ENCODE assay signal across 8 mouse cellular contexts in the genomic region with DNA sequence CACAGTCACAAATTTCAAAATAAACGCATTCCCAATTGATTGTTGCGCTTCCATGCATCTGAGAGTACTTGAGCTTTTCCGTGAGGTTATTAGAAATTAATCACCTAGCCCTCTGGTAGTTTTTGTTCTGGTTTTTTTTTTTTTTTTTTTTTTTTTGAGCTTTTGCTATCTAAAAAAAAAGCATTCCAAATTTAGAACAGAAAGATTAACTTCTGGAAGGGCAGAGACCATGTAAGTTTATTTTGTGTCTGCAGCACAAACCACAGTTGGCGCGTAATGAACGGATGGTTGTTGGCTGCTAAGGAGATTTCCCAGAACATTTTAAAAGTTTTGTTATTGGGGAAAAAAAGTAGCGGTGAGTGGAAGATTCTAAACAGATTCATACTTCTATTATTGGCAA. TPM values are rescaled to one million over a fixed set of nuclear protein-coding genes. Genes with fewer than 3 reads are reported as not detected.
DNase-seq lines count a peak whose midpoint lies in the region; ATAC-seq and TF ChIP-seq lines count a peak whose summit lies in the region.

No protein-coding gene starts in this region.

- H3K36me3 ChIP-seq in heart, adult 2 months (ENCODE audit: control insufficient read depth, insufficient read depth, low read length) = peaks cover 5% of the 10 kb centered on the region; the same call in 1 of the 2 replicates
- H3K36me3 ChIP-seq in C2C12 (ENCODE audit: control insufficient read depth, insufficient read depth) = peaks cover 6% of the 10 kb centered on the region
- no peaks in the 10 kb centered on the region for H3K36me3 ChIP-seq in forebrain, embryonic 11.5 days (ENCODE audit: control insufficient read depth, insufficient read depth, low read length)
- no peaks in the 10 kb centered on the region for H3K36me3 ChIP-seq in liver, embryonic 12.5 days

- H3K4me1 ChIP-seq in heart, adult 2 months (ENCODE audit: control insufficient read depth, insufficient read depth, low read length) = peaks cover 3% of the 10 kb centered on the region
- H3K4me1 ChIP-seq in forebrain, embryonic 11.5 days (replicated peaks; ENCODE audit: control insufficient read depth, insufficient read depth, low read length) = 0 out of 2 replicates have a peak, but pooled peaks cover 2% of the 10 kb centered on the region
- H3K4me1 ChIP-seq in liver, embryonic 12.5 days = peaks cover 12% of the 10 kb centered on the region

- no peaks in the 10 kb centered on the region for H3K27me3 ChIP-seq in heart, adult 2 months (ENCODE audit: control insufficient read depth, insufficient read depth, low read length)
- H3K27me3 ChIP-seq in C2C12 (ENCODE audit: control insufficient read depth, insufficient read depth, insufficient read length) = no peaks in the 10 kb centered on the region
- no peaks in the 10 kb centered on the region for H3K27me3 ChIP-seq in forebrain, embryonic 11.5 days (ENCODE audit: control insufficient read depth, insufficient read depth, low read length)
- H3K27me3 ChIP-seq in liver, embryonic 12.5 days (replicated peaks) = no peaks in the 10 kb centered on the region

- peaks cover 7% of the 10 kb centered on the region for H3K79me3 ChIP-seq in C2C12 (ENCODE audit: low read depth)

- peak overlapping the region; percentile 92 for H3K9ac ChIP-seq in heart, adult 2 months (ENCODE audit: low read depth, low read length)
- H3K9ac ChIP-seq in forebrain, embryonic 11.5 days (ENCODE audit: low read length) = peak overlapping the region; percentile 91
- H3K9ac ChIP-seq in liver, embryonic 12.5 days = peak overlapping the region; percentile 79

- H3K4me2 ChIP-seq in forebrain, embryonic 11.5 days (ENCODE audit: low read depth, low read length, severe bottlenecking) = peak overlapping the region; percentile 79
- peak overlapping the region; percentile 89 for H3K4me2 ChIP-seq in liver, embryonic 12.5 days

- DNase-seq in heart, adult 2 months = no peak
- DNase-seq in heart, adult 8-10 months (ENCODE audit: low spot score) = no peak
- DNase-seq in forebrain, embryonic 11.5 days (ENCODE audit: low spot score) = no peak
- DNase-seq in cerebellum, postnatal 10 days = no peak
- no peak for DNase-seq in thymus, postnatal 36 days

- TF ChIP-seq CTCF in heart, adult 2 months (IDR thresholded peaks at IDR 0.05) = no peak
- TF ChIP-seq CTCF in C2C12 (IDR thresholded peaks at IDR 0.05; ENCODE audit: control insufficient read depth, insufficient read depth, insufficient read length) = no peak

- no peak for TF ChIP-seq POLR2A in heart, adult 2 months (IDR thresholded peaks at IDR 0.05; ENCODE audit: insufficient read depth, low read depth, low read length)

- peak overlapping the region; percentile 99 for H3K27ac ChIP-seq in heart, adult 2 months
- H3K27ac ChIP-seq in forebrain, embryonic 11.5 days (ENCODE audit: low read depth, low read length) = no peak overlapping the region
- H3K27ac ChIP-seq in liver, embryonic 12.5 days = peak overlapping the region; percentile 69; the same call in 1 of the 2 replicates

- peak overlapping the region; percentile 67 for H3ac ChIP-seq in C2C12 (ENCODE audit: control insufficient read depth, insufficient read length, low read depth)

- no peaks in the 10 kb centered on the region for H3K9me3 ChIP-seq in forebrain, embryonic 11.5 days (ENCODE audit: control insufficient read depth, low read length)
- no peaks in the 10 kb centered on the region for H3K9me3 ChIP-seq in liver, embryonic 12.5 days (replicated peaks)

- peak overlapping the region; percentile 94 for H3K4me3 ChIP-seq in heart, adult 2 months
- peak overlapping the region; percentile 69 for H3K4me3 ChIP-seq in C2C12 (ENCODE audit: insufficient read depth, poor library complexity, severe bottlenecking)
- H3K4me3 ChIP-seq in forebrain, embryonic 11.5 days (ENCODE audit: low read depth, low read length) = peak overlapping the region; percentile 92
- peak overlapping the region; percentile 78 for H3K4me3 ChIP-seq in liver, embryonic 12.5 days

- 0 out of 2 replicates have a peak, but pooled peaks cover 1% of the 10 kb centered on the region for H3K79me2 ChIP-seq in heart, adult 2 months (replicated peaks; ENCODE audit: control insufficient read depth, insufficient read depth, low read length)
- peaks cover 48% of the 10 kb centered on the region for H3K79me2 ChIP-seq in C2C12 (ENCODE audit: control insufficient read depth, insufficient read depth)

- WGBS in heart, adult 2 months = 43% methylated on average over 7 of the region's 7 CpGs
- WGBS in forebrain, embryonic 11.5 days = 66% methylated on average over 7 of the region's 7 CpGs
- 54% methylated on average over 7 of the region's 7 CpGs for WGBS in liver, embryonic 12.5 days (ENCODE audit: insufficient replicate concordance)

- ATAC-seq in forebrain, embryonic 11.5 days (replicated peaks; ENCODE audit: low FRiP score) = no peak
- no peak for ATAC-seq in liver, embryonic 12.5 days
- ATAC-seq in megakaryocyte progenitor cell, adult 5-6 weeks (replicated peaks; ENCODE audit: poor library complexity) = no peak

- TF ChIP-seq EP300 in heart, adult 2 months (IDR thresholded peaks at IDR 0.05; ENCODE audit: insufficient read depth, low read depth, low read length) = no peak

- intact Hi-C loops in heart, adult 2 months (cut with DNase I) = loop anchor here (2.0 to 10.0 kb wide), 3 partner anchors 39 to 409 kb away; partner anchors contain the start of genes Rpf1, Ssx2ip and Ttll7

TF ChIP-seq in C2C12, 6 proteins besides CTCF, POLR2A, EP300 and RAD21:
- TF ChIP-seq MYOG (IDR thresholded peaks at IDR 0.05; ENCODE audit: control insufficient read depth, extremely low read depth, insufficient read length) (no peak), FOSL1 (IDR thresholded peaks at IDR 0.05; ENCODE audit: insufficient read depth, low read length, poor library complexity, severe bottlenecking) (no peak), CEBPB (IDR thresholded peaks at IDR 0.05; ENCODE audit: low read depth) (no peak), MAX (IDR thresholded peaks at IDR 0.05) (no peak), MYOD1 (IDR thresholded peaks at IDR 0.05; ENCODE audit: control insufficient read depth, insufficient read length, low read depth) (no peak), USF1 (IDR thresholded peaks at IDR 0.05; ENCODE audit: low read depth) (no peak)
TF ChIP-seq in C2C12: peak in this region for 0.

RNA-seq across cellular contexts. Expression of gene Prkacb, which starts 0.8 kb away (rescaled TPM):
- total RNA-seq in heart, adult 2 months (2021) = 10 to 100 TPM; 57.4 to 58.9 TPM
- polyA plus RNA-seq in heart, adult 2 months (2012; rRNA removed) = 19.8 and 30.4 TPM in 2 replicates
- total RNA-seq in heart, adult 8-10 months (2022) = 10 to 100 TPM; 55.5 to 64.9 (median 61.1) TPM
- polyA plus RNA-seq in C2C12 (2012; fragmentation: generic; extraction: Trizol) = 15.1 TPM
- polyA plus RNA-seq in forebrain, embryonic 11.5 days (2014; fragmentation: Nextera tagmentation; extraction: Ambion mirVana) = 69.0 and 75.3 TPM in 2 replicates
- polyA plus RNA-seq in liver, embryonic 12.5 days (2016; fragmentation: Nextera tagmentation; extraction: Ambion mirVana) = 22.2 and 23.9 TPM in 2 replicates
- total RNA-seq in megakaryocyte progenitor cell, adult 5-6 weeks (2015) = 67.8 and 72.9 TPM in 2 replicates
- total RNA-seq in megakaryocyte progenitor cell, adult 5-6 weeks (2017) = 60.8 and 75.2 TPM in 2 replicates

RNA-seq across cellular contexts. Expression of gene Ttll7, which starts 38.5 kb away (rescaled TPM):
- total RNA-seq in heart, adult 2 months (2021) = 1 to 10 TPM; 4.3 to 6.1 TPM
- polyA plus RNA-seq in heart, adult 2 months (2012; rRNA removed) = 1.6 and 2.1 TPM in 2 replicates
- total RNA-seq in heart, adult 8-10 months (2022) = 1 to 10 TPM; 8.9 to 9.9 (median 9.4) TPM
- polyA plus RNA-seq in C2C12 (2012; fragmentation: generic; extraction: Trizol) = 6.4 TPM
- polyA plus RNA-seq in forebrain, embryonic 11.5 days (2014; fragmentation: Nextera tagmentation; extraction: Ambion mirVana) = 5.0 and 5.5 TPM in 2 replicates
- 0.51 and 0.53 TPM in 2 replicates for polyA plus RNA-seq in liver, embryonic 12.5 days (2016; fragmentation: Nextera tagmentation; extraction: Ambion mirVana)
- 0.49 TPM in 1 of 2 replicates, not detected in the other for total RNA-seq in megakaryocyte progenitor cell, adult 5-6 weeks (2015)
- 0.10 TPM in 1 of 2 replicates, not detected in the other for total RNA-seq in megakaryocyte progenitor cell, adult 5-6 weeks (2017)
